Mouse (Mus musculus) thymus, adult 2 months (tissue): ENCODE measurements at regions not wholly inside any gene's neighbourhood (a gene's known extent, or its start where the extent isn't known, plus 50 kb on each side); places are given as distances from the start of the nearest gene placed in this dataset.

ENCODE experiments used
- CTCF ChIP-seq: fragments of 200-500 bp; IDR thresholded peaks from 2 replicates; pipeline ENCODE4 v1.5.1; 2012; ENCODE audit warnings: mild to moderate bottlenecking, control low read depth, low read length, moderate library complexity, borderline replicate concordance; ENCODE audit not compliant: control insufficient read depth, poor library complexity, insufficient read depth; ENCODE audit errors: extremely low read depth
- POLR2A ChIP-seq: fragments of 200-500 bp; IDR thresholded peaks from 2 replicates; pipeline ENCODE4 v1.6.1; 2012; ENCODE audit warnings: mild to moderate bottlenecking, low read length, control low read depth, moderate library complexity; ENCODE audit not compliant: control insufficient read depth, poor library complexity, insufficient read depth; ENCODE audit errors: extremely low read depth

DNA sequence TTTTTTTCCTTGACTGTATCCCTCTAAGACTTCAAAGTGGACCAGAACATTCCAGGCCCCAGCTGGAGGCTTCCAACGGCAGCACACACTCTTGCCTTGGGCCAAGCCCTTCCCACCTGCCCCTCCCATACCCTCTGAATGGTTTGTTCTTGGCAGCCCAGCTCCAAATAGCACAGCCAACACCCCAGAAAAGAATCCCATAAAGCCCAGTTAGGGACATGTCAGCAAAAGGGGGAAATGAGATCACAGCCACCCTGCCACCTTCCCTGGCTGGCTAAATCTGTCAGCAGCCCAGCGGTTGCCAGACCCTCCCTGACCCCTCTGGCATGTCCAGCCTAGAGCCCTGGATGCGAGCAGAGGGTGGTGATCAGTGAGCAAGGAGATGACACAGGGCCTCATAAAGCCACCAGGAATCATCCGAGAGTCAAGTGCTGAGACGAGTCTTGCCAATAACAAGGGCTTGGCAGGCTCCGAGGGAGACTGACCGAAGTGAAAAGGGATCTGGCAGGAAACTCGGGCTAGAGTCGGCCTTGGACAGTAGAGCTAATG, 258.8 kb downstream of the Rplp1 start:
- TF ChIP-seq CTCF (no peak), POLR2A (no peak)
